Mouse (Mus musculus) T-helper 17 cell (primary cell): ENCODE measurements around the gene 1700015G11Rik.

Source experiments
- in situ Hi-C, 2 experiments: fragments of 300-600 bp; cut with MboI, MseI; formaldehyde crosslinking; loops; 1 replicate in 1 of 2; 2 replicates in 1 of 2; pipeline ENCODE4 v1.15.1; 2025; ENCODE audit warnings: high pct_unique_total_duplicates in 2 of 2

1700015G11Rik gene

GRCm38 (mm10) chr7:52015628-52016027 lies at the start of gene 1700015G11Rik:
1700015G11Rik (minus strand) TSS chr7:52015728.
- in situ Hi-C loops = no loop called here

- in situ Hi-C loops = no loop called here
Observed at GRCm38 (mm10) chr7:52056954-52057353, 41.4 kb upstream of the 1700015G11Rik start.

- in situ Hi-C loops = no loop called here
Observed at GRCm38 (mm10) chr7:52056274-52056673, 40.7 kb upstream of the 1700015G11Rik start.

- in situ Hi-C loops = no loop called here
Observed at GRCm38 (mm10) chr7:52055831-52056230, 40.3 kb upstream of the 1700015G11Rik start.

DNA sequence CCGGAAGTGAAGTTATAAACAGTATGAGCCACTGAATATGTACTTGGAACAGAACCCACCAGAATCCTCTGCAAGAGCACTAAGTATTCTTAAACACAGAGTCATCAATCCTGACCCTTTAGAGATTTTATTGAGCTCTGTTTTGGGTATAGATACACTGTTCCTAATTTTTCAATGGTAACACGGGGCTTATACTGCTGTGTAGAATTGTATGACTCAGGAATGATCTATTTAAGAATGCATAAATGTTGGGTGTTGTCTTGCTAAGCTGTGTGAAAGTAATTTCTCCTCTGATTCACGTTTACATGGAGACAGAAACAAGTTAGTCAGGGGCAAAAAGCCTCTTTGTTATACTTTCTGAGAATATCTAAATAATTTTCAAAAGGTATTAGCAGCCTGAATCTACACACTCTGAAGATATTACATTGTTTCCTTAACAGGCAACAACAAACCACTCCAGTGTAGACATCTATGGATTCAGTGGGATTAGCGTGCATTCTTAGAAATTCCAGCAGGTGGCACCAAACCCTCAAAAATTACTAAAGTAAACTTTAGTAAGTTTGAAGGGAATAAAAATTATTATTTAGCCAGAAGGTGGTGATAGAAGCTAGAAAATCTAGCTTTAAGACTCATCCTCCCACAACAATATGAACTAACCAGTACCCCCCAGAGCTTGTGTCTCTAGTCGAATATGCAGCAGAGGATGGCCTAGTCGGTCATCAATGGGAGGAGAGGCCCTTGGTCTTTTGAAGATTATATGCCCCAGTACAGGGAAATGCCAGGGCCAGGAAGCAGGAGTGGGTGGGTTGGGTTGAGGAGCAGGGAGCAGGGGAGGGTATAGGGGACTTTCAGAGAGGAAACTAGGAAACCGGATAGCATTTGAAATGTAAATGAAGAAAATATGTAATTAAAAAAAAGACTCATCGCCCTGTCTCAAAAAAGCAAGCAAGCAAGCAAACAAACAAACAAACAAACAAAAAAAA lies 22.4 kb upstream of the 1700015G11Rik start:
- in situ Hi-C loops = no loop called here

- in situ Hi-C loops = no loop called here
Observed at GRCm38 (mm10) chr7:52024050-52024626, 8.6 kb upstream of the 1700015G11Rik start.

DNA sequence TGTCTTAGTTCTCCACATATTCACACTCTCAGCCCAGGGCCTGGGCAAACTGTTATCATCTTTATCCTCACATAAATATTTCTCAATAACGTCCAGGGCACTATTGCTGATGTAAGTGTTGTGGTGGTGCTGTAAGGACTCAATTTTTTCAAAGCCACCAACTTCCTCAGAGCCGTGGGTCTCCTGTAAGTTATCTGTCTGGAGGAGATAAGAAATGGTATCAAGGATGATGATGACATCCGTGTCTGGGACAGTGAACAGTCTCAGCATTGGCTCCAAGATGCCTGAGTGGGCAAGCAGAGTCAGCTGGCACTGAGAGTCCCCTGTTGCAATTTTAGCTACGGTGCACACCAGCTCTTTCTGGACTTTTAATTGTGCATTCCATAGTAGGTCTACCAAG lies 6.5 kb upstream of the 1700015G11Rik start:
- in situ Hi-C loops = no loop called here

GRCm38 (mm10) chr7:52015180-52015579 lies 348 bp downstream of the 1700015G11Rik start:
- in situ Hi-C loops = no loop called here

GRCm38 (mm10) chr7:52013457-52013856 lies 2.1 kb downstream of the 1700015G11Rik start:
- in situ Hi-C loops = no loop called here

DNA sequence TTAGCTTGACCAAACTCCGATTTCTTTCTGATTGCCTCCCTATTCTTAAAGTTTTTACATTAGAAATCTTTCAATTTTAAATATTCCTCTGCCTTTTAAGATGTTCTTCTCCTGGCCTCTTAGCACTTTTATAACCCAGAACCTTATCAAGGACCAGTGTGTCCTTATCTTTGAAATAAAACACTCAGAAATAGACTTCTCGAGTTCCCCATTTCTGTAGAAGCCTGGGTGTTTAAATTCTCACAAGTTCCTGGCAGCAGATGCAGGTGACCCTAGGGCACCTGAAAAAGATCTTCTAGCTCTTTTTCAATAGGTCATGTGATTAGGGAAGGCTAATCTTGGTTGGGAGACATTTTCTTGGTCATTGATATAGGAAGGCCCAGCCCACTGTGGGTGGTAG lies 8.4 kb downstream of the 1700015G11Rik start:
- in situ Hi-C loops = no loop called here

DNA sequence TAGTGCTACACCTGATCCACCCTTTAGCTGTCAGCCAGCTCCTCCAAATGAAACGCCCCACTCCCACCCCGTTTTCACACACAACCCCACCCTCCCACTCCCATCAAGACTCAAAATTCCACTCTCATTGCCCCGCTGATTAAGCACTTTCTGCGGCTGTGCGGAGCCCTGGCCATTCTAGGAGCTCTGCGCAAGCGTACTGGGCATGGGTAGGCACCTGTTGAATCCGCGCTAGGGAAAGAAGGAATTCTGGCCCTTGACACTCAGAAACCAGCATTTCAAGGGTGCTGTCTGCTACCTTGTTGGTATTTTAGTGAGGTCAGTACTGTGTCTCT lies 9.3 kb downstream of the 1700015G11Rik start:
- in situ Hi-C loops = no loop called here

DNA sequence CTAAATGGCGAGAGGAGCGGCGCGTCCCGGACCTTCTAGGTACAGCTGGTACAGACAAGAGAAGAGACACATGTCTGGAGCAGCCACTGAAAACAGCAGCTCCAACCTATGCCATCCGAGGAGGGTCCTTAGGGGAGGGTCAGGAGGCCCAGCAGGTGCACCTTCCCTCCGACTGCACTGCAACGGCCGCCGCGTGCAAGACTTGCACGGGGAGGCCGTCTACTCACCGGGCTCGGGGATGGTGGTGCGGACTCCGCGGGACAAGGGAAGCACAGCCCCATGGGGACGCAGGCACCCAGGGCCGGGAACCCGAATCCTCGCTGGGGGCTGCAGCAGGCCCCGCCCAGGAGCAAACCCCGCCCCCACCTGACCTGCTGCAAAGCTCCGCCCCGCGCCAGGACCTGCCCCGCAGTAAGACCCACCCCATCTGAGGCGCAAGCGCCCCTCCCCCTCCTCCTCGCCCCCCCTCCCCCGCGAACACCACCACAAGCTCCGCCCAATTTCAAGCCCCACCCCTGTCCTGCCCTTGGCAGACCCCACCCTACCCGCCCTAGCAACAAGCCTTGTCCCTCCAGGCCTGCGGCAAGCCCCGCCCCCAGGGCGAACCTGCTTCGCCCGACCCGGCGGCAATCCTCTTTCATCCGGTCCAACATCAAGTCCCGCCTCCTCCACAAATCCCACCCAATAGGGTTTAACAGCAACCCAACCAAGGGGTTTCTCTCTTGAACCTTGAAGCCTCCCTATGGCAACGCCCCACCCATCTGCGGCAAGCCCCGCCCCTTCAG lies 9.8 kb downstream of the 1700015G11Rik start, which contains the start of gene Svip:
Gene Svip, minus strand, starts transcription at position 508 of the 785 bp plus-strand sequence.
- in situ Hi-C loops = no loop called here

DNA sequence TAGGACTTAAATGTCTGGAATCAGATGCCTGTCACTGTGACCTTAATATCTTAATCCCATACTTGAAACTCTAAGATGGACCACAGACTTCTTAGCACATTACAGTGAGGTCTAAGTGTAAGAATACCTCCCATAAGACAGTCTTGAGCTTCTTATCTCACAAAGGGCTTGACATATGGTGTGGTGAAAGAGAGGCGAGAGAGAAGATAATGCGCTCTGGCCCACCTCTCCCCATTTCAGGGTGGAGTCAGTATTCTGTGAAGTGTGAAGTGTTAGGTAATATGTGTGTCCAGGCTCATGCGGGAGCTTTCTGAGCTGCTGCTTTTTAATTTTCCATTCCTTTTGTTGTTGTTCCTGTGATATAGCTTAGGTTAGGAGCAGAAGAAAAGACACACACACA lies 24.5 kb downstream of the 1700015G11Rik start:
- in situ Hi-C loops = no loop called here

DNA sequence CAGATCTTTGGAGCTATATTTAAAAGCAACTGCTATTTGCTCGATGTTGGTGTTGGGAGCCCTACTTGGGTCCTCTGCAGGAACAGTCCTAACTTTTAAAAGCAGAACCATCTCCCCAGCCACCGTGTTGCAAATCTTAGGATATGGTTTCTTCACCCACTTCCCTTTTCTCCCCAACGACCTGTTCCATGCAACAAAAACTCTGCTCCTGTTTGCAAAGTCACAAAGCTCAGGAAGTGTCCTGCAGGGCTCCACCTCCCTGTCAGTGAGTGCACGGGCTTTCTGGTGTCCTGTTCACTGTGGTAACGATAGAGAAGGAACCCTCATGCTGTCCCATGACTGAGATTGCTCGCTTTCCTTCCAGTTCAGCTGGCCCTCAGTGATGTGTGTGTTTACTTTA lies 28.6 kb downstream of the 1700015G11Rik start:
- in situ Hi-C loops = no loop called here

- in situ Hi-C loops = no loop called here
Observed at GRCm38 (mm10) chr7:51985763-51986162, 29.8 kb downstream of the 1700015G11Rik start.

- in situ Hi-C loops = no loop called here
Observed at GRCm38 (mm10) chr7:51982303-51982702, 33.2 kb downstream of the 1700015G11Rik start.

DNA sequence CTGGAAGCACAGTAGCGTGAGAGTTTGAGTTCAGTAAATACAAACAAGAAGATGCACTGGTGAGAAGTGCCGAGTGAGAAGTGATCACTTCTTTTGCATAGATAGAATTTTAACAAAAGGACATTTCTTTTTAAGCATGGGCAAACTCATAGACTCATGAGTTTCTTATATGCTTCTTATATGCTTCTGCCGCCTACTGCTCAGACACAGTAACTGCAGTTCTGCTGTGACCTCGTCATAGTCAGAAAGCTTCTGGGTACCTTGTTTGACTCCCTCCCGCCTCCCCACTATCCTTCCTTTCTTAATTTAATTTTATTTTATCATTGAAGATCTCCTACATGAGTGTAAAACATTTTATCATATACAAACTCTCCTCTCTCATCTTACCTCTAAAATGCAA lies 36.3 kb downstream of the 1700015G11Rik start:
- in situ Hi-C loops = loop anchor here (5.0 kb wide), 3 partner anchors 257 to 362 kb away; no protein-coding TSS in a partner anchor

- in situ Hi-C loops = loop anchor here (5.0 kb wide), 3 partner anchors 253 to 358 kb away; no protein-coding TSS in a partner anchor
Observed at GRCm38 (mm10) chr7:51975181-51975580, 40.3 kb downstream of the 1700015G11Rik start.

DNA sequence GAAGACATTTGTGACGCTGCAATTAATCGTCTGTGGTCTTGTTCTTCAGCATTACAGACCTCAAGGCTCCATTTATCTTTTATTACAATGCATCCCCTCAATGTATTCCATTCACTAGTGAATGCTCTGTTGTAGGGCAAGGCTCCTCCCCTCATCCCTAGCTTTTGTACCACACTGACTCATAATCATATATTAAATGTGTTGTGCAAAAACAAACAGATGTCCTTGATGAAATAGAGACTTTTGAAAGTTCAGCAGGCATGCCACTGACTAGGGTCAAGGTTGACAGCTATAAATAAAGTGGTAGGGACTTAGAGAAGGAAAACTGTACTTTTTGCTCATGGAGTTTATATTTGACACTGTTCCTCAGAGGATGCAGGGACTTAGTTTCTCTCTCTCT lies 42.0 kb downstream of the 1700015G11Rik start:
- in situ Hi-C loops = loop anchor here in 1 of 2 experiments (5.0 kb wide), 1 partner anchor 111 kb away; the partner anchor contains the start of genes Fancf and Gas2

DNA sequence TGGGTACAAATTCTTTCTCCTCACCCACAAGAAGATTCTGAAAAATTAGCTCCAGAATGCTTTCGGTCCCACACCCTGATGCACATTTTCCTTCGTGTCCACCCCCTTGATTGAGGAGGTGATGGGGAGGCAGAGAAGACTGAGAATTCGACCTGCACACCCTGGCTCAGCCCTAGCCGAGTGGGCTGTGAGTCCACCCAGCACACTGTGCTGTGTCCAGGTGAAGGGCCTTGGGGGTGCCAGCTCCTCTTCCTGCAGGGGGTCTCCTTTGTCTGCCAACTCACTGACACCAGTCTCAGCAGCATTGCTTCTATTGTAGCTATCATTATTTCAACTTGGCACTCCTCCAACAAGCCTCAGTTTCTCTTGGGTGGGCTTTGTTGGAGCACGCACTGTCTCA lies 42.4 kb downstream of the 1700015G11Rik start:
- in situ Hi-C loops = loop anchor here in 1 of 2 experiments (5.0 kb wide), 1 partner anchor 111 kb away; the partner anchor contains the start of genes Fancf and Gas2

GRCm38 (mm10) chr7:51972252-51972855 lies 43.2 kb downstream of the 1700015G11Rik start:
- in situ Hi-C loops = loop anchor here in 1 of 2 experiments (5.0 kb wide), 1 partner anchor 110 kb away; the partner anchor contains the start of genes Fancf and Gas2
